Mouse (Mus musculus) urinary bladder, postnatal 14 days (tissue): ENCODE data around the gene Vav1.
"Not testable (repeated sequence)": the region's sequence is repeated elsewhere in the genome, so short reads cannot be mapped to it uniquely, and the experiment has no call there.

Experiments used
- DNase-seq: peaks from one replicate; pipeline ENCODE4 v3.0.0; 2021; ENCODE audit warnings: low spot score

Gene Vav1

GRCm38 (mm10) chr17:57280411-57280810 is 1.5 kb downstream of the Vav1 start:
- no peak for DNase-seq

DNA sequence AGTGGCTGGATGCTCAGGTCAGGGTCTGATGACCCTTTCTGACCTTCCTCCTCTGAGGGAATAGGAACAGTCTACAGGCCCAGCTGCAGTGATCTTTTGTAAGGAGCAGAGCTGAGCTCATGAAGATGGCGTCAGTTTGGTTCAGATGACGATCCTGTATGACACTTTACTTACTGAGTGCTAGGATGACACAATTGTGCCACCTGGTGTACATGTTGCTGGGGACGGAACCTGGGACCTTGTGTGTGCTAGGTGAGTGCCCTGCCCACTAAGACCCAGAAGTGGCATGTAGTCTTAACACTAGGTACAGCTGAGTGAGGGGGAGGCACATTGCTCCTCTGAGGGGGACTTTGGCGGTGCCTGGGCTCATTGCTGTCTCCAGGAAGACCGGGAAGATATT is 5.0 kb downstream of the Vav1 start:
- DNase-seq = no peak

DNA sequence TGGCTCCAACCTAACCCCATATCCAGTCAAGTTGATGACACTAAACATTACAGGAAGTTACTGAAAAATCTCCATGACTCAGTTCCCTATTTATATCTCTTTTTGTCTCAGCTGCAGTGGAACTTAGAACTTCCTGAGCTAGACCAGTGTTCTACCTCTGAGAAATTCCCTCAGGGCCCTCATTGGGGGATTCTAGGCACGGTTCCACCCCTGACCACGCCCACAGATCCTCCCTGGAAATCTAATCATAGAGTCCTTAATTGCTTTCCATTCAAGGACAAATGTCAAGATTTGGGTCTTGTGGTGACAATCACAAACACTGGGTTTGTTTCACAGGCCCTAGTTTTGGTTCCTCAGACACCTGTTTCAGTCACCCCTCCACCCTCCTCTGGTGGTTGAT is 6.2 kb downstream of the Vav1 start:
- DNase-seq = no peak

DNA sequence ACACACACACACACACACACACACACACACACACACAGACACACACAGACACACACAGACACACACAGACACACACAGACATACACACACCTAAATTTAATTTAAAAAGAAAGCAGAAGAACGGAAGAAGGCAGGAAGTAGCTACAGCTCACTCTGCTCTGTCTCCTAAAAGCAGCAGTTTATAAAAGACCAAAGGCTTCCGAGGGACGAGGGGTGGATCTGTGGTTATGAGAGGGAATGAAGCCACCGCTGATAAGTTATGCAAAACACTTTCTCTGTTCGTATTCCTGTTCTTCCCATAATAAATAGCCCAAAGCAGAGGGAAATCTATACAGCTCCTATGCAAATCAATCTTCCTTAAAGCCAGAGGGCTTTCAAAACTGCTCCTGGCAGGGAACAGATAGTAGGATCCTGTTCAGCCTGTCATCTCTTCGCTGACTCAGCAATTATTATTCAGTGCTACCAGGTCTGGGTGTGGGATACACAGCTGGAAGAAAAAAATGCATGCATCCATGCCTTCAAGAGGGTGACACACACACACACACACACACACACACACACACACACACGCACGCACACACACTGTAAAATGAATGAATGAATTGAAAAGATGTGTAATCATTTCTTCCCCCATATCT is 7.9 kb downstream of the Vav1 start:
- DNase-seq = no peak

DNA sequence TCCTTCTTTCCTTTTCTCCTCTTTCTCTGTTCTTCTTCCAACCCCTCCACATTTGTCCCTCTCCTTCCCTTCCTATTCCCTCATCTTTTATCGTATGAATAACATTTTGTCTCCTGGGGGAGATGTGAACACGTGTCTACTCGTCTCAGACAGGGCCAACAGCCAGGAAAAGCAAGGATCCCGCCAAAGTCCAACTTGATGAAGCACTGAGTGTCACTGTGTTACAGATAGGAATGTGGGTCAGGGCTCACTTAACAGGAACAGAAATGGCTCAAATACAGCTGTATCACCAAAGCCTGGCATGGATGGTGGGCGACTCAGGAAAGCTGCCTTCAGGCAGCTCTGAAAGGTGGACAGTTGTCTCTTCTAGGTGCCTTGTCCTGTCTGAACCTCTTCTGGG is 10.4 kb downstream of the Vav1 start:
- DNase-seq = no peak

DNA sequence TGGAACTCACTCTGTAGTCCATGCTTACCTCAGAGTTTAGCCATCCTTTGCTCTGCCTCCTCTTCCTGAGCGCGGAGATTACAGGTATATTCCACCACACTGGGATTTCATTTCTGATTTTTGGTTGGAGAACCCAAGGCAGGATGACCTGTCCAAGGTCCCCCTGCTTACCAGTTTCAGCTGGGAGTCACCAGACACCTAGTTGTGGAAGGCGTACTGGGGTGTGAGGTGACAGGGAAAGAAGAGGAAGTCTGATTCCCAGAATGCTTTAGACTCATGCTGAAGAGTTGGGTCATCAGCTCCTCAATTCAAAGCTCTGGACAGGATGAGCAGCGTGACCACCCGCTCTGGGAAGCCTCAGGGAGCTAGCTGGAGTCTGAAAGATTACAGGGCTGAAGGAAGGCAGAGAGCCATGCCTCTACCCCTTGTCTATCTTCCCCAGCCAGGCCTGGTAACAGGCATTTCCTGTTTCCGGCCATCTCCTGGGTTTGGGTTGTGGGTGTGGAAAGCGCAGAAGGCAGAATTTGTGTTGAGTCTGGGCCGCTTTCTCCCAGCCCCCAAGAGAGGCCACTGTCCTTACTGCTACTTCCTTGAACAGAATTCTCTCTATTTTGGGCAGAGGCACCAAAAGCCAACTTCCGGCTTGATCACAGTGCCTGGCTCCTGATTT is 11.2 kb downstream of the Vav1 start:
- DNase-seq = no peak

- DNase-seq = no peak
Measured at GRCm38 (mm10) chr17:57290671-57291055, 11.8 kb downstream of the Vav1 start.

DNA sequence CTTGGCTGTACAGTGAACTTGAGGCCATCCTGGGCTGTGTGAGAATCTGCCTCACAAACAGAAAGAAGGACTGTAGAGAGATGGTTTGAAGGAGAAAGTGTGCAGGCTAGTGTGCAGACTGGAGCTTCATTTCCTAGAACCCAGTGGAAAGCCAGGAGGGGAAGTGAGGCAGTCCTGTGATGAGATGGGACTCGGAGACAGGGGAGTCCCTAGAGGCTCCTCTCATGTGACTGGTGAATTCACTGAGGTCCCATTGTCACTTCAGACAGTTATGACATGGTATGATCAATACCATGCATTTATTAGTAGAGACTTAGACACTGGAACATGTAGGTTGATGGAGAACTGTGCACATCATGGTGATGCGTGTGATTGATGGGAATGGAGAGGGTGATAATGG is 13.4 kb downstream of the Vav1 start:
- no peak for DNase-seq

GRCm38 (mm10) chr17:57292968-57293367 is 14.1 kb downstream of the Vav1 start:
- DNase-seq = no peak

- no peak for DNase-seq
Measured at GRCm38 (mm10) chr17:57295935-57296334, 17.0 kb downstream of the Vav1 start.

DNA sequence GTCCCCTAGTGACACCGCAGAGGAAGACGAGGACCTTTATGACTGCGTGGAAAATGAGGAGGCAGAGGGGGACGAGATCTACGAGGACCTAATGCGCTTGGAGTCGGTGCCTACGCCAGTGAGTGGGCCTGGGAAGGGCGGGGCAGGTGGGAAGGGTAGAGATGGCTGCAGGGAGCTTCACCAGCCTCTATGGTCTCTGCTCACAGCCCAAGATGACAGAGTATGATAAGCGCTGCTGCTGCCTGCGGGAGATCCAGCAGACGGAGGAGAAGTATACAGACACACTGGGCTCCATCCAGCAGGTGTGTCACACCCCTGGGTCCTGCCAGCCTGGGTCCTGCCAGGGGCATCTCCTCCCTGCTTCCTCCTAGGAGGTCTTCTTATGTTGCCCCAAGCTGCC is 18.1 kb downstream of the Vav1 start:
- no peak for DNase-seq

DNA sequence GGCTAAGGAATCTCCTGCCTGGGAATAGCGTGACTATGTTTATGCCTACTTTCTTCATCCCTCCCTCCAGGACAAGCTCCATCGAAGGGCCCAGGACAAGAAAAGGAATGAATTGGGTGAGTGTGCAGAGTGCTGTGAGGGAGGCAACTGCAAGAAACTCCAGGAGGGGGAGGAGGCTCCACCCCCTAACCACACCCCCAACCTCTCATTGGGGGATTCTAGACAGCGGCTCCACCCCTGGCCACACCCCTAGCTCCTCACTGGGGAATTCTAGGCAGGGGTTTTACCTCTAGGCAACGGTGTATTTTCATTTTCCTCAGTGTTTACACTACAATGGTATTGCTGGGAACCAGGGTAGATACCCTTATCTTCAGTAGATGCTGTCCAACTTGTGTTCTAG is 26.7 kb downstream of the Vav1 start:
- no peak for DNase-seq

GRCm38 (mm10) chr17:57307074-57307473 is 28.2 kb downstream of the Vav1 start:
- no peak for DNase-seq

GRCm38 (mm10) chr17:57311801-57312200 is 32.9 kb downstream of the Vav1 start:
- no peak for DNase-seq

DNA sequence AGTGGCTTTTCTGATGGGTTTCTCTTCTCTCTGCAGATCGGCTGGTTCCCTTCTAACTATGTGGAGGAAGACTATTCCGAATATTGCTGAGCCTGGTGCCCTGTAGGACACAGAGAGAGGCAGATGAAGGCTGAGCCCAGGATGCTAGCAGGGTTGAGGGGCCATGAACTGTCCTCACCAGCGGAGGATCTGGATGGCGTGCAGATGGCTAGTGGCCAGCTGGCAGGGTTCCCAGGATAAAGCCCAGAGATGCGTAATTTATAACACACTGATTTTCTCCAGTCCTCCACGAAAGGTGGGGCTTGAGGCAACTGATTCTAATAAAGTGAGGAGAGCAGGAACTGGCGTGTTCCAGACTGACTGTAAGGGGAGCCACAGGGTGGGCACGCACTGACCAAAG is 48.7 kb downstream of the Vav1 start:
- DNase-seq = no peak

- no peak for DNase-seq
Measured at GRCm38 (mm10) chr17:57328944-57329343, 50.0 kb downstream of the Vav1 start.

DNA sequence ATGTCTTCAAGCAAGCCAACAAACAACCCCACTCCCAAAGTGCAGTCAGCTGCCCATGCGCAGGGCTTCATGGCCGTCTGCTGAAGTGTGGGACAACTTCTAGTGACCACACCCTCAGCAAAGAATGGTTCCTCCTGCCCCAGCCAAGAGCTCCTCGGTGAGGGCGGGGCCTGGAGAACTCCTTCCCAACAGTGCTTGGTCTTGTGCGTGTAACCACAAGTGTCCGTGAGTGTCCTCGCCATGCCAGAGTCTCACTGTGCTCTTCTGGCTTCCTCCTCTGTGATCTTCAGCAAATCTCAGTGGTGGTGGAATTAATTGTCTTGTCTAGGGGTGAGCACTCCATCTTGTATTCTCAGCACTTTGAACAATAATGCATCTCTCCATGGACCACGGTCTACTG is 52.1 kb downstream of the Vav1 start:
- DNase-seq = no peak

GRCm38 (mm10) chr17:57332241-57332640 is 53.3 kb downstream of the Vav1 start:
- no peak for DNase-seq

- DNase-seq = no peak
Measured at GRCm38 (mm10) chr17:57334001-57334760, 55.3 kb downstream of the Vav1 start.

DNA sequence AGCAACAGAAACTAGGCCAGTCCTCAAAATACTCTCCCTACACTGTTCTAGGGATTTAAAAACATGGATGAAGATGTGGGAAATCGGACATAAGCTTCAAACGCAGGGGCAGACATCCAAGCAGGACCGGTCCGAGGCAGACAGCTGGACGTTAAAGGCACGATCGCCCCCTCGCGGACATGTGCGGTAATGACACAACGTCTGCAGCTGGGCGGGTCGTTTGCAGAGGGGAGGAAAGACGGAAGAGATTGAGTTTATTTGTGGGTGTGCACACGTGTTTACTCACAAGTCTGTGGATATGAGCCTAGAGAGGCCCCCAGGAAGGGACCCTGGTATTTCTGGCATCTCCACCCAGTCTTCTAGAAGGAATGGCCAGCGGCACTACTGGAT is 55.9 kb downstream of the Vav1 start:
- peak; percentile 87 for DNase-seq

DNA sequence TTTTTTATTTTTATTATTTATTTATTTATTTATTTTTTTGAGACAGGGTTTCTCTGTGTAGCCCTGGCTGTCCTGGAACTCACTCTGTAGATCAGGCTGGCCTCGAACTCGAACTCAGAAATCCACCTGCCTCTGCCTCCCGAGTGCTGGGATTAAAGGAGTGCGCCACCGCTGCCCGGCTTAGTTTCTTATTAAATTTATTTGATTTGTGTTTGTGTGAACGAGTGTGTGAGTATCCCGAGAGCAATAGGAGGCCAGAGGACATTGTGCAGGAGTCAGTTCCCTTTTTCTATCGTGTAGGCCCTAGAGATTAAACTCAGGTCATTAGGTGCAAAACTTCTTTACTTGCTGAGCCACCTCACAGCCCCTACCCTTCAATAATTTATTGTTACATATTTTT is 56.3 kb downstream of the Vav1 start:
- not testable (repeated sequence) for DNase-seq

DNA sequence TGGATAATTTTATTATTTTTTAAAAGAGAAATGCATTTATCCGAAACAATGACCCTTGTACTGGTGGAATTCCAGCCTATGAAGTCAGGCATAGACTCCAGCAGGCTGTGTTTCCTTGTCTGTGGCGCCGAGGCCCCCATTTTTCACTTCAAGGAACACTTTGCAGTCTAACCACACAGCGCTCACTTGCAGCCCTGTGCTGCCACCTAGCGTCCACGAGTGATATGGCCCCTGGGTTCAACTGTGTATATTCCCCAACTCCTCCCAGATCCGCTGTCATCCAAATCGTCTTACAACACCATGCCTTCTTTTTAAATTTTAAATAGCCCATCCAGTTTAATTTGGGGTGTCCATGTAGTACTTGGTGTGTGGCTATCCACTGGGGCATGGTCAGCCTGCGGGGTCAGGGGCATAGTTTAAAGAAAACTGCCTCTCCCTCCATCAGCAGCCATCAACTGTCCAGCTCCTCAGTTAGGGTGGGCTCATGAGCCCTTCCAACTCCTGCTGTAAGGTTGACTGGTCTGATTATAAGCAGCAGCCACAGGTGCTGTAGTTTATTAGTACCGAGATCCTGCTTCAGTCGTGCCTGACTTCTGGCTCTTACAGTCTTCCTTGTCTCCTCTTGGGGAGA is 56.9 kb downstream of the Vav1 start:
- DNase-seq = peak; percentile 89

- no peak for DNase-seq
Measured at GRCm38 (mm10) chr17:57337996-57338395, 59.1 kb downstream of the Vav1 start.
